Mouse (Mus musculus) neutrophil, adult 5-6 weeks (primary cell): ENCODE measurements around the gene Mettl17. TPM values are rescaled to one million over a fixed set of nuclear protein-coding genes. Genes with fewer than 3 reads are reported as not detected.

Experiments used
- ATAC-seq: fragments of 151-379, 151-347 bp; 2 replicates; pipeline ENCODE4 v1.8.0; 2017; ENCODE audit warnings: mild to moderate bottlenecking, moderate TSS enrichment; ENCODE audit not compliant: insufficient number of reproducible peaks, poor library complexity, low FRiP score, severe bottlenecking; ENCODE audit errors: extremely low read depth
- total RNA-seq: library from RNA; stranded (forward); fragments of 200-1000 nt; gene quantifications from 2 replicates; pipeline ENCODE4 v1.2.3, GENCODE M21; 2017

Gene Mettl17
- total RNA-seq, 1 experiment from 2014 or later, result 25.8 TPM

DNA sequence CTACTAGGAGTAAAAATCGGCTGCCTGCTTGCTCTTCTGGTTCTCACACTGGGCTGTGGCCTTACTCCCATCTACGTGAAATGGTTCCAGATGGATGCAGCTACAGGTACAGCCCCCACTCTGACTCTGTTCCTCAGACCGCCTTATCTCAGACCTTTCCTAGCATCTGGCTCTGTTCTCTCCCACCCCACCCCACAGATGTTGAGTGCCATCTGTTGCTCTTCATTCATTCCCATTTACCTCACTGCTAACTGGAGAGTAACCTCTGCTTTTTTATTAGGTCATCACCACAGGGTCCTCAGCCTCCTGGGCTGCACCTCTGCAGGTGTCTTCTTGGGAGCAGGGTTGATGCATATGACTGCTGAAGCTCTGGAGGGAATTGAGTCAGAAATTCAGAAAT lies 9.2 kb downstream of the Mettl17 start:
- ATAC-seq, result no peak

DNA sequence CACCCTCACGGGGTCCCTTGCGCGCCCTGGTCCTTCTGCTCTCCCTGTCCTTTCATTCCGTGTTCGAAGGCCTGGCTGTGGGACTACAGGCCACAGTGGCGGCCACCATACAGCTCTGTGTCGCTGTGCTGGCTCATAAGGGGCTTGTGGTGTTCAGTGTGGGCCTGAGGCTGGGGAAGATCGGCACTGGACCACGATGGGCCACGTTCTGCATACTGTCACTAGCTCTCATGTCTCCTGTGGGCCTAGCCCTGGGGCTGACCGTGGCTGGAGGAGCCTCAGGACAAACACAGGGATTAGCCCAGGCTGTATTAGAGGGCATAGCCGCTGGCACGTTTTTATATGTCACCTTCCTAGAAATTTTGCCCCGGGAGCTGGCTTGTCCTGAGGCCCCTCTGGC lies 10.4 kb downstream of the Mettl17 start:
- ATAC-seq, result no peak

DNA sequence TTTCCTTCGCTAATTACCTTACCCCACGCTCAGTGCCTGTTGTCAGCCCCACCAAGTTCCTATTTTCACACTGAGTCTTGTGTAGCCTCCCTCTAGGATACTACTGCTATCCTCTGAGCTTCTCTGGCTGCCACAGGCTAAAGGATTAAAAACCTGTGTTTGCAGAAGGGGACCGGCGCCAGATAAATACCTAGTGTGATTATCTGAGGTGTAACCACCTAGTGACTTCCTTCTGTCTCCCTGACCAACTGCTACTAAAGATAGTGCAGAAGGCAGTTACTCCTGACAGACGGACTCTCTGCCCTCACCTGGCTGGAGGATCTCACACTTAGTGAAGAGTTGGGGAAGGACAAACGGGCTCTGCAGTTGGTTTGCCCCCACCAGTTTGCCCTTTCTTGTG lies 11.4 kb downstream of the Mettl17 start:
- ATAC-seq, result no peak

DNA sequence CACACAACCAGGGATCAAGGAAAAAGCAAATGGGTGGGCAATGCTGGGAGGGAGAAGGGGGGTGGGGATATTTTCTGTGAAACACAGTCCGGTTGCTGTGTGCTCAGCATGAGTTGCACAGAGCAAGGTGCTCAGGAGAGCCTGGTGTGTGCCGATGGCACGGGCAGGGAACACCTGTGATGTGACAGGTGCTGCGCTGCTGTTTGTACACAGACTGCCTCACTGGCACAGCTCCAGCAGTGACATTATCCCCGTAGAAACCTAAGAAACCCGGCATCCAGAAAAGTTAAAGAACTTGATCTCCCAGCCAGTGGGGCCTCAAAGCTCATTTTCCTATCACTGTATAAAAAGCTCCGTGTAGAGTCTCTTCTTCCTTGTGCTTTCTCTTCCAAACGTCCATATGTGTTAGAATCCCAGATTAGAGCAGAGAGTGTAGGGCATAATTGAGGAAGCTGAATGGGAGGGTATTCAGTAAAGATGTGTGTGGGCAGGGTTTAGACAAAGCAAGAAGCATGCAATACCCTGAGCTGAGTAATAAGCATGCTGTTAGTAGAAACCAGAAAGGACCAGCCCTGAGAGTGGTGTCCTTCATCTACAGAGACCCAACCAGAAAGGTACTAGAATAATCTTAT lies 12.0 kb downstream of the Mettl17 start:
- no peak for ATAC-seq

DNA sequence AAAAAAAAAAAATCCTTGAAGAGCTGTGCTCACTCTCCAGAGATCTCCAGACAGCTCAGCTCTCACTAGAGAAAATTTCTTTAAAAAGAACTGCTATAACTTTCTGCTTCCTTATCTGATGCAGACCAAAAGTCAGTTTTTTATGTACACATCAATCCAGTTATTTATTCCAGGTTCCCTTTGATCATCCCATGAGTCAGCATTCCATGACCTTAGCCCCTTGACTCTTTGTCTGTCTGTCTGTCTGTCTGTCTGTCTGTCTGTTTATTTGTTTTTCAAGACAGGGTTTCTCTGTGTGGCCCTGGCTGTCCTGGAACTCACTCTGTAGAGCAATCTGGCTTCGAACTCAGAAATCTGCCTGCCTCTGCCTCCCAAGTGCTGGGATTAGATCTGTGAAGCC lies 14.7 kb downstream of the Mettl17 start:
- no peak for ATAC-seq

DNA sequence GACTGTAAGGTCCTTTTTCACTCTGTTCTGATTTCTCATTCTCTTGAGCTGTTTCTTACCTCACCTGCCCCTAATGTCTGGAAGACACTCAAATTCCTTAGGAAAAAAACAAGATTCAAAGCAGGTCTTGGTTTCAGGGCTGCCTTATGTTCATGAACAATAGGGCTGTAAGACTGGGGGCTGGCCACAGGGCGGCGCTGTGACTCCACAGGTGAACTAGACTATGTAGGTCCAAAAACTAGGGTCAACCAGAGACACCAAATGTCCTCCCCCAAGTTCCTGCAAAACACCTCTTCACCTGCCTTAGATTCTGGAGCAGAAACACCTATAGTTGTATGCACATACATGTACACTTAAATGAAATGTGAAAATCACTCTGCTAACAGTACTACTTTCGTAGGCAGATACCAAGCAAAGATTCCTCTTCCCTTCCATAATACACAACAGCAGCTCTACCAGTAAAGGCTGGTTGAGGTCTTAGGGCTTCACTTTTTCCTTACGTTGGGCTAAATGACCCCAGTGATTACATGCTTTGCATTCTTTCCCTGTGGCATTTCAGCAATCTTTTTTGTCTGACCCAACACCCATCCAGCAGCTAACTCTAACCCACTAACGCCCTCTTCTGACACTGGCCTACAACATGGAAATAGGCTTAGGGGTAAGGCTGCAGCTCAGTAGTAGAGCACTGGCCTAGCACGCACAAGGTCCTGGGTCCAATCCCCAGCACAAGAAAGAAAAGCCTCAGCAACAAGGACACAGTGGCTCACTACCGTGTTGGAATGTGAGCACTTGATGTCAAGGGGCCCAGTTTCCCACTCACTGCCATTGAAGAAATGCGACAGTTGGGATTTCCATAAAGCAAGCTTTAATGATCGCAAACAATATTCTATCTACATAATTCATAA lies 18.4 kb downstream of the Mettl17 start:
- ATAC-seq, result peak; percentile 55; the same call in 1 of the 2 replicates

DNA sequence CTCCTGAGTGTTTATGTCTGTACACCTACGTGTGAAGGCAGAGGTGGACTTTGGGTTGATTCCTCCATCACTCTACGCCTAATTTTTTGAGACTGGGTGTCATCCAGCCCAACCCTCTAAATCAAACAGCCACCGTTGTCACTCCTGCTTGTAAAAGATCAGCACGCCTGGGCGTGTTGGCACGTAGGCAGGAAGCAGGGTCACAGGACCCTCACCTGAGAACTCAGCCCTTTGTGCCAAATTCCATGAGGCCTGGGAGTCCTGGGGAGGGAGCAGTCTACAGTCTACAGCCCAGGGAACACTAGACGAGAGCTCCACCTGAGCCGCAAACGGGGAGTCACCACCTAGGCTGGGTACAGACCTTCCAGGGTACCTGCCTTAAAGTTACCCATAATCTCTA lies 19.1 kb downstream of the Mettl17 start:
- ATAC-seq, result no peak

DNA sequence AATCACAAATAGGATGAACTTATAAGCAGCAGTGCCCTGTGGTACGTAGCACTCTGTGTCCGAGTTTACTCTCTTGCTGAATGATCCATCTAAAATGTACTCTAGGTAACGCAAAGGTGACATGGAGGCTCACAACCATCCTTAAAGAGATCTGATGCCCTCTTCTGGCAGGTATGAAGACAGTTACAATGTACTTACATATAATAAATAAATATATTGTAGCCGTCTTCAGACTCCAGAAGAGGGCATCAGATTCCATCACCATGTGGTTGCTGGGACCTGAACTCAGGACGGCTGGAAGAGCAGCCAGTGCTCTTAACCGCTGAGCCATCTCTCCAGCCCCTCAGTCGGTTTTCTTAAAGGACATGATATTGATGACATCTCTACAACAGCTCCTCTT lies 20.1 kb downstream of the Mettl17 start:
- ATAC-seq, result no peak

DNA sequence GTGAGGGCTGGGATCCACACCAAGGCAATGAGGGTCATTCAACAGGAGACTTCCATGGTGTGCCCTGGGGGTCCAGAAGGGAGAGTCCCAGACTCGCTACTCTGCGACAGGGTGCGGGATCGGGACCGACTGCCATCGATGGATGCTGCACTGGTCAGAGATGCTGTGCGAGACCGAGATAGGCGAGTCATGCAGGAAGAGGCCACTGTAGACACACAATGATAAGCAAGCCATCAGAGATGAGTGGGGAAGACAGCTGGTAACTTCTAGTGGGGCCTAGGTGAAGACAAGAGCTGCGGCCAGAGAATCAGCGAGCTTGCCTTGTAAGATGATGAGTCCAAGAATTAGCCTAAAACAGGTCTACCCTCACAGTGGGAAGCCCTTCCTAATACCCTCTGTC lies 21.5 kb downstream of the Mettl17 start:
- no peak for ATAC-seq

DNA sequence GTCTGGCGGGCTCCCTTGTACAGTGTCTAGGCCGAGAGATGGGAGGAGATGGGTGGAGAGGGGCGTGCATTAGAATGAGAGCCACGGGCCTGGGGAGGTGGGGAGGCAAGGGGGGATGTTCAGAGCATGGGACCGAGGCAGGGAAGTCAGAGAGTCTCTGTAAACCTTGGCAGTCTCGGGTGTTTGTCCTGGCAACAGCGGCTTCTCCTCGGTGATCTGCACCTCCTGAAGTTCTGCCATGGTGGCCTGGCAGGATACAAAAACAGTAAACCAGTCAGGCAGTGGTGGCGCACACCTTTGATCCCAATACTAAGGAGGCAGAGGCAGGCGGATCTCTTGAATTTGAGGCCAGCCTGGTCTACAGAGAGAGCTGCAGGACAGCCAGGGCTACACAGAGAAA lies 26.7 kb downstream of the Mettl17 start:
- ATAC-seq, result no peak

DNA sequence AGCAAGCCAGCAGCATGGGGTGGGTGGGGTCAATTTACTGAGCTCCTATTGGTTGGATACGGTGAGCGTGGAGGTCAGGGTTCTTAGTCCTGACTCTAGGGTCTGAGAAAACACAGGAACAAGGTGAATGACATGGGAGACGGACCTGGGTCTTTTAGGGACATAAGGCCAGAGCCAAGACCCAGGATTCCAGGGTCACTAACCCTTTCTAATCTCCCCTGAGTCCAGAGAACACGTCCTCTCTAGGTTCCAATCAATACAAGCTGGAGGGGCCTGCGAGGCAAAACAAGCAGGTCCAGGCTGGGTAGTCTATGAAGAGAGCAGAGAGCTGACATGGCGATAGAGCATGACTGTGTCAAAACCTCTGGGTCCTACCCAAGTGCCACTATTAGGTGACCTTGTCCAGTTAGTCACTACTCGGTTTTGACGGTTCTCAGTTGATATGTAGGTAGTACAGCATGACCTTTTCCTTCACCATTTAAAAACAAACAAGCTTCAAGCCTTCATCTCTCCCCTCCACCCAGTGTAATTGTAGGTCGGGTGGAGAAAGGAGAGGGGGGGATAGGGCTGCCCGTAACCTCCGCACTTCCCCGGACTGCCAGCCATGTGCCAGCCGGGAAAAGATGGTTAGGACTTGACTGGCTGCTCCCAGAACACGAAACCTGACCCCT lies 27.9 kb downstream of the Mettl17 start:
- no peak for ATAC-seq

DNA sequence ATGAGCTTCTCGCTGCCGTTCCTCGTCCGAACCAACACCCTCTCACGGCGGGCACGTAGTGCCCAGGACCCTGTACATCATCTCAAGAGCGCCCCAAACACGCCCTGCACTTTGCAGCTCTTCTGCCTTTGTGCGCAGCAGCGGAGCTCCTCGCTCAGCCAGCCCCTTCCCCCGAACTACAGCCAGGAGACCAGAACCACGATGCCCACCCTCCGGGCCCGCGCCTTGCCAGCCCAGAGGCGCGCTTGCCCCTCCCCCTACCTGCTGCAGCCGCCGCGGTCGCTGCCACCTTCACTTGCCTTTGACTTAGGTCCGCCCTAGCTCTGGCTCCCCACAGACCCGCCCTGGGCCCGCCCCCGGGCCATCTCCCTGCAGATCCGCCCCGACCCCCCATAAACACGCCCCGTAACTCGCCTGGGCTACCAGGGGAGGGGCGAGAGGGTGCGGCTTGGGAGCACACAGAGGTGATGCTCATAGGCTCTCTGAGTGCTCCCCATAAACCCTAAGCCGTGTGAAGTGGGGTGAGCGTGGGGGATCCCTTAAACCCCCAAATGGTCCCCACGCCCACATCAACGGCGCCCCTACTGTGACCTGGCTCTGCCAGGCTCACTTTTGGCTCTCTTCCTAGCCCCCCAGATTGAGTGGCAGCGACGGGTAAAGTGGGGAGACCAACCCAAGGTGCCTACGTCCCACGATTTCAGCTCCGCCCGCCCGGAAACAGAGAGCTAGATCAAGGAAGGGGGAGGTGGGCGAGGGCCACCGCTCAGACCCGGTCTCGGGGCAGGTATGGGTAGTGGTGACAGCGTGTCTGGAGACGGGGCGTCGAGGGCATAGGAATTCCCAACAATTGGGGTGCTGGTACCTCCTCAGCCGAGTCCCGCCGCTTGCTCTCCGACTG lies 28.7 kb downstream of the Mettl17 start:
- ATAC-seq, result peak; percentile 61

DNA sequence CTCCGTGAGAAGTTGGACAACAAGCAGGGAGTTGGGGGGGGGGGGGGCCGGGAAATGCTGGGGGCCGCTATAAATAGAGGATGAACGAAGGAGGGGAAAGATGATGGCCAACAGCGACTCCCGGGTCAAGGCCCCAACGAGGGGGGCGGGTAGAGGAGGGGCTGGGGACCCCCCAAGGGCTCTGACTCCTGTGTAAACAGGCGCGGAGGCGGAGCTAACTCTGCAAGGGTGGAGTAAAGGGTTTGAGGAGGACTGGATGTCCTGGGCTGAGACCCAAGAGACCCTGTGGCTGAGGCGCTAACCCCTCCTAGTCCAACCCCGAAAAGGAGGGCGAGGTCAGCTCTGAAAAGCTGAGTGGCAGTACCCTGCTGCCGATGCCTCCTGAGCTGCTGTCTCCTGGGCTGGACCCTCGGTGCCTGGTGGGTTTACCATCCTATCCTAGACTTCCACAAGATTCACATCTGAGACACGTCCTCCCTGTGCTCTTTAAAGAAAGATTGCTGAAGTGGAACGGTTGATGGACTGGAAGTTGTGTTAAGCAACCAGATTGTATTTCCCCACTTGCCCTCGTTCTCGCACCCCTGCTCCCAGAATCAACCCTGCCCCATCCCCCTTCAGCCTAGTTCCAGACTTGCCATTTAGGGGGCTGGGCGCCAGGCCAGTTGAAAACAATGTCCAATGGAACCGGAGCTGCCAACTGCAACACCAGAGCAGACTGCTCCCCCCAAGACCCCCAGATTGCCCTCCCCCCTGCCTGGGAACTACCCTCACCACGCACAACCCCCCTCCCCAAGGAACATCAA lies 29.5 kb downstream of the Mettl17 start, which contains the start of gene Ndrg2:
Gene Ndrg2 (minus strand): TSS at position 199 of the 803 bp plus-strand sequence.
- no peak for ATAC-seq

DNA sequence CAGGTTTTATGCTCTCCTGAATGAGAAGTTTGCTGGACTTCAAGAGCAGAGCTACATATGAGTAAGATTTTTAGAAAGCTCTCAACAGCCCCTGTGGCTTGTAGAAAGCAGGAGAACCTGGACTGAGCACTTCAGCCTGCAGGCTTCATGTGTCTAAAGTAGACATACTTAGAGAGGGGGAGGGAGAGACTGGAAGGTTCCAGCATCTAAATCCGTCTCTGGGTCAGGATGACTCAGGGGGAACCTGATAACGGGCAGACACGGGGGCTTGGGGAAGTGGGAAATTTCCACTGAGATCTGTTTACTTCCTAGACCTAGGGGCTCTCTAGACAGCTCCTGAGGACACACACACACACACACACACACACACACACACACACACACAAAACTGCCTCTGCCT lies 30.4 kb downstream of the Mettl17 start:
- ATAC-seq, result no peak

DNA sequence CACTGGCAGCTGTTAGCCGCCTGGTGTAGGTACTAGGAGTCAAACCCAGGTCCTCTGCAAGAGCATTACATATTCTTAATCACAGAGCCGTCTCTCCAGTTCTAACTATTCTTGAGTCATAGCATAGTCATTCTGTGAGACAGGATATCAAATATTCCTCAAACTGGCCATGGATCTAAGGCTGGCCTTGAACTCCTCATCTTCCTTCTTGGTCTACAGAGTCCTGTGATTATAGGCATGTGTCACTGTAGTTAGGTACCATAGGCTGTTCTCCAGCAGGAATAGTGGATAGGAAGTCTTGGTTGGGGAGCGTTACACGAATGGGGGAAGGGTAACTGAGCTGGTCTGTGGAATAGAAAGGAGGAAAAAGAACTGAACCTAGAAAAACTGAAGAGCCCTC lies 31.9 kb downstream of the Mettl17 start:
- ATAC-seq, result no peak

DNA sequence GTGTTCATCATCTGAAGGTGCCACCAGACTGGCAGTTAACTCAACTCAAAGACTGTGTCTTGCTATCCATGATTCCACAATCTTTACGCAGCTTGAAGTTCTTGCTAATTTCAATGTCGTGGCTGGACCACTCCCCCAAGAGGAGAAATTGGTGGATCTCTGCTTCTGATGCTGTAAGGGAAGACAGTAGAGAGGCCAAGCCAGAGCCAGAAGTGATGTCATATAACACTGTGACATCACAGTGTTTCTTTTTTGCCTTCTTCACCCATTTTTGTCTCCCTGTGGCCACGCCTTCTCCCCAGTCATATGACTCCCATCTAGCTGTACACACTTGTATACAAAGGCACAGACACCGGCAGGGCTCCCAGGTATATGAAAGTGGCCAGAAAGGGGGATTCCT lies 33.5 kb downstream of the Mettl17 start, which contains the start of gene Tppp2:
Gene Tppp2 (plus strand): TSS at position 301 of the 400 bp plus-strand sequence.
- no peak for ATAC-seq

DNA sequence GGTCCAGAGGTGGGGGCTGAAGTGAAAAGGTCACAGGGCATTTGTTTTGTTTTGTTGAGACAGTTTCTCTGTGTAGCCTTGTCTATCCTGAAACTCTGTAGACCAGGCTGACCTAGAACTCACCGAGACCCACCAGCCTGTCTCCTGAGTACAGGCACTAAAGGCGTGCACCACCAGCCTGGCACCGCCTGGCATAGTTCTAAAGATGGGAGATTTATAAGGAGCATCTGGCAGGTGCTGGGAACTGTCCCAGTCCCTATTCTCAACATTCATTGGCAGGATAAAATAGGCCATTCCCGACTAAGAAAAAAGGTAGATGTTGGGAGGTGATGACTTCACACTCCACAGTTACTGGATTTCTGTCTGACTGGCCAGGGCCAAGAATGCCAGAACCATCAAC lies 34.3 kb downstream of the Mettl17 start:
- no peak for ATAC-seq
